Mouse (Mus musculus) cerebellum, postnatal 10 days (tissue): ENCODE data around the gene Ythdf1.

ENCODE experiments used
- DNase-seq, 2 experiments: peaks; one replicate each; pipeline ENCODE4 v3.0.0; 2021; ENCODE audit warnings: mixed read lengths in 2 of 2

Ythdf1 gene

GRCm38 (mm10) chr2:180920810-180921400 lies at the start of gene Ythdf1:
TSS of gene Ythdf1 (minus strand) at chr2:180920949.
- DNase-seq: peak; percentile 99 to 100

- DNase-seq: peak; percentile 97 to 98
Measured at GRCm38 (mm10) chr2:180967010-180967763, 46.4 kb upstream of the Ythdf1 start, which contains the start of gene Arfgap1. TSS of gene Arfgap1 (plus strand) at chr2:180967225.

- peak; percentile 63 to 73 for DNase-seq
Measured at GRCm38 (mm10) chr2:180966092-180966882, 45.5 kb upstream of the Ythdf1 start.

- peak; percentile 89 to 93 for DNase-seq
Measured at GRCm38 (mm10) chr2:180963956-180964355, 43.2 kb upstream of the Ythdf1 start.

GRCm38 (mm10) chr2:180962616-180963308 lies 42.0 kb upstream of the Ythdf1 start:
- DNase-seq: no peak

DNA sequence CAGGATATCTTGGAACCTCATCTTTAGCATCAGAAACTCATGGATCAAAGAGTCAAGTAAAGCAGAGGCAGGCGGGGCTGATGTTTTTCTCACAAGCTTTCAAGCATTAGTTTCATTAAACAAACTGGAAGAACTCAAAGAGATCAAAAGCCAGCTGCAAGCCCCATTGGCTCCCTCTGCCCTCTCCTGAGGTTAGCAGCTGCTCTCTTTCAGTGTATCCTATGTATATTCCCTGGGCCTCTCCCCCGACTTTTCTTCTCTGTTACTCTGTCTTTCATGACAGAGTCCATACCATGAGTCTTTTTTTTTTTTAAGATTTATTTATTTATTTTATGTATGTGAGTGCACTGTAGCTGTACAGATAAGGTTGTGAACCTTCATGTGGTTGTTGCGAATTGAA lies 39.4 kb upstream of the Ythdf1 start:
- no peak for DNase-seq

GRCm38 (mm10) chr2:180959605-180960004 lies 38.9 kb upstream of the Ythdf1 start:
- no peak for DNase-seq

DNA sequence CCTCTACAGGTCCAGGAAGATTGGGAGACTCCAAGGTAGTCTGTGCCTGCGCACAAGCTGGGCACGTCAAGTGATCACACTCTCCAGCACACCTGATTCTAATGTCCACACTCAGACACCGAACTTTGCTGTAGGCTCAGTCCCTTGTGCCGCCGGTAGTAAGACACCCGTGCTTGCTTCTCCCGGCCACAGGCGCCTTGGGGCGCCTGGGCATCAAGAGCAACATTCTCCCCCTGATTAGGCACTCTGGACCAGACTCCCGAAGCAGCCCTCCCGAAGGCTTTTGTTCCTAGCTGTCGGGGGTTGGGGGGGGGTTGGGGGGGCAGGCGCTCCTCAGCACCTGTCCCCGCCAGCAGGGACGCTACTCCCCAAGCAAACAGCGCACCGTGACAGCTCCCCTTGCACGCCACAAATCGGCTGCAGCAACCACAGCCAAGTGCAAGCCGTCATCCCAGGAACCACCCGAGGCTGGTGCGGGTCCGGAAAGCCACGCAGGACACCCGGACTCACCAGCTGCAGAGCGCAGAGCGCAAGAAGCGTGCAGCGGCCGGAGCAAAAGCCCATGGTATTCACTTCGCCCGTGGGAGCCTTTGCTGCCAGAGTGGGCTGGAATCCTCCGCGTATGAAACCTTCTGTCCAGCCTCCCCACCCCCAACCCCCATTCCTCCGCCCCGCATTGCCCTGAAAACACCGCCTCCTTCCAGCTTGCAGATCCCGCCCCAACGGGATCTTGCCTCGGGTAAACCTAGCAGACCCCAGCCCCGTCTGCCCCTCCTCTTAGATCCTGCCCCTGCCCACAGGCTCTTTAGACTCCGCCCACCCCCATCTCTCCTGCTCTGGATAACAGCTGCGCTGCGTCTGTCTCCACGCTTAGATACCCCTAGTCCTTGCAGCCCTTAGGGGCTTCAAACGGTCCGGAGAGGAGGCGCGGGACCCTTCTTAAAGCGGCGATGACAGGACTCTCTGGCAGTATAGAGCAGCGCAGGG lies 33.6 kb upstream of the Ythdf1 start, which contains the start of gene Nkain4:
Gene Nkain4 (minus strand): TSS at position 639 of the 987 bp plus-strand sequence.
- DNase-seq: peak; percentile 87 to 89

- DNase-seq: no peak
Measured at GRCm38 (mm10) chr2:180953638-180954037, 32.9 kb upstream of the Ythdf1 start.

- peak; percentile 43 to 67 for DNase-seq
Measured at GRCm38 (mm10) chr2:180952731-180953171, 32.0 kb upstream of the Ythdf1 start.

GRCm38 (mm10) chr2:180949947-180950346 lies 29.2 kb upstream of the Ythdf1 start:
- DNase-seq: no peak

DNA sequence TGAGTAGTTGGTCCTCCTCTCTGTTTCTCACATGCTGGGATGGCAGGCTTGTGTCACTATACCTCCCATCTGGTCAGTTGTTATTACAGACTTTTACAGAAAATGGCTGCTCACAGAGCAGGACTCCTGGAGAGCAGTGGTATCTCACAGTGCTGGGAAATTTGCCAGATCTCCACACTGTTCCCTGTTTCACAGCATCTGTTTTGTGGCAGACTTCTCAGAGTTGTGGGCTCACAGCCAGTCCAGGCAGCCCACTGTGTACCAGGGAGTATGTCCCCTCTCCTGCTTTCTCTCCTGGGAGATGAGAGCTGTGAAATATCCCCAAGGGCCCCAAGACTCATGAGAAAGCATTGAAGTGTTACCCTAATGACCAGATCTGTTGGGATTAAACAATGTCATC lies 21.1 kb upstream of the Ythdf1 start:
- DNase-seq: peak in 1 of 2 experiments; percentile 32

DNA sequence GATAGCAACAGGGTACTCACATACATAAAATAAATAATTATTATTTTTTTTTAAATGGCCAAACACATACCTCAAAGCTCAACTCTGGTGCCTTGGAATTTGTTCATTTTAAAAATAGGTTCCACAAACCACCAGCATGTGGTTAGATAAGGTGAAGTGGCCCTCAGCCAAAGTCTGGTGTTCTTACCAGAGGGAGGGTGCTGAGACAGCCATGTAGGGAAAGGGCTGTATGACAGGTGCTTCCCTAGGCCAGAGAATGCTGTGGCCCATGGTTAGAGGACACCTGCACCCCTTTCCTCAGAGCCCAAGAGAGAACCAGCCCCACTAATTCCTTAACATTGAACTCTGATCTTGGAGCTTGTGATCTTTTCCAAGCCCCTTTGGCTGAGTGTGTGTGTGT lies 19.4 kb upstream of the Ythdf1 start:
- no peak for DNase-seq

- peak; percentile 26 to 40 for DNase-seq
Measured at GRCm38 (mm10) chr2:180932418-180932817, 11.7 kb upstream of the Ythdf1 start.

GRCm38 (mm10) chr2:180928723-180929122 lies 8.0 kb upstream of the Ythdf1 start, which contains the start of gene Birc7:
TSS of gene Birc7 (plus strand) at chr2:180929023.
- DNase-seq: peak in 1 of 2 experiments; percentile 18

- peak; percentile 88 to 91 for DNase-seq
Measured at GRCm38 (mm10) chr2:180925176-180925575, 4.4 kb upstream of the Ythdf1 start.

DNA sequence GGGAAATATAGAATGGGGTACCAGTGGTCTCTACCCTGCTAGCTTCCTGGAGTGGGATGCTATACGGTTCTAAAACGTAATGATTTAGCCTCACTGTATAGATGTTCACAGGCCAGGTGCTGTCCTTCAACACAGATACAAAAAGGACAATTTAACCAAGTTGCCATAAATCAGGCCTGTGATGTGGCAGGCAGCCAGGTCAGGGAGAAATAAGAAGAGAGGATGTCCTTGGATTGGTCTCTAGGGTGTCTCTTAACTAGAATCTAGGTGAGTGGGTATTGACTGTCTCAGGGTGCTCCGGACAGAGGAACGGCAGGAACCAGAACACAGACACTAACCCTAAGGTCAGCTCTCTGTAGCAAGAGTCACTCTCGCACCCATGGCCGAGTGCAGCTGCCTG lies 2.0 kb upstream of the Ythdf1 start:
- no peak for DNase-seq

DNA sequence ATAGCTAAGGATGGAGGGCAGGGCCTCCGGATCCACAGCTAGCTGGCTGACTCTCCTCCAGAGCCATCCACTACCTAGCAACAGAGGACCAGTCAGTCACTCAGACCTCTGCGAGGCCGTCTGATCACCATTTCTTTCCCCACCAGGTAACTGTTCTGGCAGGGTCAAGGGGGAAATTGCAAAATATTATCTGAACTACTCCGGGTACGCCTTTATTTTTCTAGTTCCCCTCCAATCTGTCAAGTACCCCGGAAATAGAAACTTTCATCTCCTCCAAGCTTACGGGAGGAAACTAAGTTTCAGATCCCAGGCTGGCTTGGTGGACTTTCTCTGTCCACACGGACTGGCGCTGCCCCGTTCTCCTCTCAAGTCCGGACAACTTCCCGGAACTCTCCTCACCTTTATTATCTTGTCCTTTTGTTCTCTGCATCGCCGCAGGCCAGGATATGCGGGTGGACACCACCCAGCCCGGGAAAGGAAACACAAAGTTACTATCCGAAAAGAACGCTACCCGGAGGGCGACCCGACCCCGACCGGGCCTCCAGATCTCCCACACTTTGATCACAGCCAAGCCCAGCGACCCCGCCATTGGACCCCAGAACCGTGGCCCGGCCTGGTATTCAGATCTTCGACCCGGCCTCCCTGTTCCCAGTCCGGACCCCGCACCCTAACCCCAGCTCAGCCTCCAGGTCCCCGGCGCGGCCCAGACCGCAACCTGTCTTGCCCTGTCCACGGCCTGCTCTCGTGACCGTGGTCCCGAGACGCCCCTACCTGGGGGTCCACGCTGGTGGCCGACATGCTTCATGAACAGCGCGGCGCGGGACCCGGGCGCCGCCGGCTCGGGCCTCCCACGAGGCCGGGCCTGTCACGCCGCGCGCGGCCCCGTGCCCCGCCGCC lies 588 bp downstream of the Ythdf1 start:
- no peak for DNase-seq

DNA sequence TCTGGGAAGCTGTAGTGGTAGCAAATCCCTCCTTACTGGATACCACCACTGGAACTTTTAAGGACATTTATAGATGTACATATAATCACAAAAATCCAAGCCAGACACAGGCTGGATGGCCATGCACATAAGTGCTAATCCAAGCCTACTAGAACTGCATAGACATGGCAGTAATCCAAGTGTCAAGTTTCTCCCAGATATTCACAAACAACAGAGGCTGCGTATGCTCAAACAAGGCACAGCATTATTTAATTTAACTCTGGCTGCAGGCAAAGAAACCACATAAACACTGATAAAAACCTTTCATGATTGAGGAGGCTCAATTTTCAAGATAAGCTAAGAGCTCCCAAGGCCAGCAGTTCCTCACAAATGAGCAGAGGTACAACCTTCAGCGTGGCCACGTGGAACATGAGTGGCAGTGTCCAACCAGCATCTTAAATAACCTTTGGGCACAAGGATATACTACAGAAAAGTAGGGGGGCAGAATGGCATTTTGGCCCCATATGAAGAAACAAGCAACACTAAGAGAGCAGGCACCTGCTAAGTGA lies 4.8 kb downstream of the Ythdf1 start:
- DNase-seq: no peak

- DNase-seq: no peak
Measured at GRCm38 (mm10) chr2:180910928-180911327, 9.8 kb downstream of the Ythdf1 start.
